Mouse (Mus musculus): Measurements from ENCODE around the gene Prdm1. TPM values are rescaled to one million over a fixed set of nuclear protein-coding genes. Genes with fewer than 3 reads are reported as not detected.

Gene Prdm1
- polyA plus RNA-seq, 1 experiment = 15.3 TPM

GRCm38 (mm10) chr10:44526751-44527591, 1.3 kb downstream of the Prdm1 start:
- TF ChIP-seq CTCF (IDR thresholded peaks at IDR 0.05; ENCODE audit: low read depth, low read length) = no peak
- no peak for TF ChIP-seq EP300 (IDR thresholded peaks at IDR 0.05; ENCODE audit: insufficient read depth, low read depth, low read length)
- TF ChIP-seq POLR2A (IDR thresholded peaks at IDR 0.05; ENCODE audit: insufficient read depth, low read length) = no peak
- Histone ChIP-seq H3K27me3 (ENCODE audit: control insufficient read depth, insufficient read depth, low read length, poor library complexity, severe bottlenecking) (peaks cover 10% of the 10 kb centered on the region; the same call in 1 of the 2 replicates), H3K4me3 (ENCODE audit: low read depth, low read length) (peak overlapping the region; percentile 51), H3K9ac (ENCODE audit: low read depth, poor library complexity, severe bottlenecking) (0 out of 2 replicates have a peak overlapping the region, but pooled peaks have one; percentile 3), H3K27ac (ENCODE audit: insufficient read depth, low read length) (no peak overlapping the region), H3K4me1 (ENCODE audit: control insufficient read depth, insufficient read depth, low read length) (no peaks in the 10 kb centered on the region), H3K36me3 (ENCODE audit: control insufficient read depth, insufficient read depth, low read length, poor library complexity, severe bottlenecking) (no peaks in the 10 kb centered on the region), H3K9me3 (replicated peaks; ENCODE audit: control insufficient read depth, insufficient read depth, low read length, poor library complexity, severe bottlenecking) (no peaks in the 10 kb centered on the region)

- Histone ChIP-seq H3K4me1 (ENCODE audit: control insufficient read depth, insufficient read depth, low read length) (peaks cover 1% of the 10 kb centered on the region), H3K9ac (ENCODE audit: low read depth, poor library complexity, severe bottlenecking) (no peak overlapping the region), H3K4me3 (ENCODE audit: low read depth, low read length) (no peak overlapping the region), H3K27ac (ENCODE audit: insufficient read depth, low read length) (no peak overlapping the region), H3K27me3 (ENCODE audit: control insufficient read depth, insufficient read depth, low read length, poor library complexity, severe bottlenecking) (peaks cover 1% of the 10 kb centered on the region; the same call in 1 of the 2 replicates), H3K36me3 (ENCODE audit: control insufficient read depth, insufficient read depth, low read length, poor library complexity, severe bottlenecking) (no peaks in the 10 kb centered on the region), H3K9me3 (replicated peaks; ENCODE audit: control insufficient read depth, insufficient read depth, low read length, poor library complexity, severe bottlenecking) (no peaks in the 10 kb centered on the region)
- no peak for TF ChIP-seq EP300 (IDR thresholded peaks at IDR 0.05; ENCODE audit: insufficient read depth, low read depth, low read length)
Observed at GRCm38 (mm10) chr10:44520189-44520588, 8.1 kb downstream of the Prdm1 start.

- no peaks in the 10 kb centered on the region for H3K9me3 ChIP-seq (replicated peaks; ENCODE audit: control insufficient read depth, insufficient read depth, low read length, poor library complexity, severe bottlenecking)
- H3K27ac ChIP-seq (ENCODE audit: insufficient read depth, low read length) = no peak overlapping the region
- H3K36me3 ChIP-seq (ENCODE audit: control insufficient read depth, insufficient read depth, low read length, poor library complexity, severe bottlenecking) = no peaks in the 10 kb centered on the region
- no peak overlapping the region for H3K9ac ChIP-seq (ENCODE audit: low read depth, poor library complexity, severe bottlenecking)
- no peak for TF ChIP-seq CTCF (IDR thresholded peaks at IDR 0.05; ENCODE audit: low read depth, low read length)
- TF ChIP-seq POLR2A (IDR thresholded peaks at IDR 0.05; ENCODE audit: insufficient read depth, low read length) = no peak
- TF ChIP-seq EP300 (IDR thresholded peaks at IDR 0.05; ENCODE audit: insufficient read depth, low read depth, low read length) = no peak
- H3K4me1 ChIP-seq (ENCODE audit: control insufficient read depth, insufficient read depth, low read length) = peaks cover 1% of the 10 kb centered on the region
- no peak overlapping the region for H3K4me3 ChIP-seq (ENCODE audit: low read depth, low read length)
- H3K27me3 ChIP-seq (ENCODE audit: control insufficient read depth, insufficient read depth, low read length, poor library complexity, severe bottlenecking) = no peaks in the 10 kb centered on the region; the same call in 1 of the 2 replicates
Observed at GRCm38 (mm10) chr10:44518631-44519030, 9.7 kb downstream of the Prdm1 start.

GRCm38 (mm10) chr10:44513108-44513507, 15.2 kb downstream of the Prdm1 start:
- no peak overlapping the region for H3K4me3 ChIP-seq (ENCODE audit: low read depth, low read length)
- H3K9me3 ChIP-seq (replicated peaks; ENCODE audit: control insufficient read depth, insufficient read depth, low read length, poor library complexity, severe bottlenecking) = no peaks in the 10 kb centered on the region
- no peak overlapping the region for H3K9ac ChIP-seq (ENCODE audit: low read depth, poor library complexity, severe bottlenecking)
- no peak overlapping the region for H3K27ac ChIP-seq (ENCODE audit: insufficient read depth, low read length)
- no peaks in the 10 kb centered on the region for H3K27me3 ChIP-seq (ENCODE audit: control insufficient read depth, insufficient read depth, low read length, poor library complexity, severe bottlenecking)
- TF ChIP-seq POLR2A (IDR thresholded peaks at IDR 0.05; ENCODE audit: insufficient read depth, low read length) (no peak), CTCF (IDR thresholded peaks at IDR 0.05; ENCODE audit: low read depth, low read length) (no peak), EP300 (IDR thresholded peaks at IDR 0.05; ENCODE audit: insufficient read depth, low read depth, low read length) (no peak)
- peaks cover 1% of the 10 kb centered on the region for H3K4me1 ChIP-seq (ENCODE audit: control insufficient read depth, insufficient read depth, low read length)
- no peaks in the 10 kb centered on the region for H3K36me3 ChIP-seq (ENCODE audit: control insufficient read depth, insufficient read depth, low read length, poor library complexity, severe bottlenecking)

GRCm38 (mm10) chr10:44511029-44511428, 17.3 kb downstream of the Prdm1 start:
- Histone ChIP-seq H3K9me3 (replicated peaks; ENCODE audit: control insufficient read depth, insufficient read depth, low read length, poor library complexity, severe bottlenecking) (no peaks in the 10 kb centered on the region), H3K4me3 (ENCODE audit: low read depth, low read length) (no peak overlapping the region), H3K4me1 (ENCODE audit: control insufficient read depth, insufficient read depth, low read length) (peaks cover 4% of the 10 kb centered on the region), H3K36me3 (ENCODE audit: control insufficient read depth, insufficient read depth, low read length, poor library complexity, severe bottlenecking) (no peaks in the 10 kb centered on the region), H3K9ac (ENCODE audit: low read depth, poor library complexity, severe bottlenecking) (no peak overlapping the region), H3K27me3 (ENCODE audit: control insufficient read depth, insufficient read depth, low read length, poor library complexity, severe bottlenecking) (no peaks in the 10 kb centered on the region), H3K27ac (ENCODE audit: insufficient read depth, low read length) (no peak overlapping the region)
- no peak for TF ChIP-seq POLR2A (IDR thresholded peaks at IDR 0.05; ENCODE audit: insufficient read depth, low read length)
- TF ChIP-seq EP300 (IDR thresholded peaks at IDR 0.05; ENCODE audit: insufficient read depth, low read depth, low read length) = no peak
- no peak for TF ChIP-seq CTCF (IDR thresholded peaks at IDR 0.05; ENCODE audit: low read depth, low read length)

GRCm38 (mm10) chr10:44508649-44509048, 19.7 kb downstream of the Prdm1 start:
- Histone ChIP-seq H3K4me1 (ENCODE audit: control insufficient read depth, insufficient read depth, low read length) (peaks cover 4% of the 10 kb centered on the region), H3K9ac (ENCODE audit: low read depth, poor library complexity, severe bottlenecking) (no peak overlapping the region), H3K27me3 (ENCODE audit: control insufficient read depth, insufficient read depth, low read length, poor library complexity, severe bottlenecking) (no peaks in the 10 kb centered on the region), H3K36me3 (ENCODE audit: control insufficient read depth, insufficient read depth, low read length, poor library complexity, severe bottlenecking) (no peaks in the 10 kb centered on the region), H3K4me3 (ENCODE audit: low read depth, low read length) (no peak overlapping the region), H3K9me3 (replicated peaks; ENCODE audit: control insufficient read depth, insufficient read depth, low read length, poor library complexity, severe bottlenecking) (no peaks in the 10 kb centered on the region), H3K27ac (ENCODE audit: insufficient read depth, low read length) (no peak overlapping the region)
- TF ChIP-seq EP300 (IDR thresholded peaks at IDR 0.05; ENCODE audit: insufficient read depth, low read depth, low read length) (no peak), POLR2A (IDR thresholded peaks at IDR 0.05; ENCODE audit: insufficient read depth, low read length) (no peak), CTCF (IDR thresholded peaks at IDR 0.05; ENCODE audit: low read depth, low read length) (no peak)
